Mouse (Mus musculus): ENCODE data around the gene Actr6.
"Not testable (repeated sequence)": the region's sequence is repeated elsewhere in the genome, so short reads cannot be mapped to it uniquely, and the experiment has no call there.

Gene Actr6

GRCm38 (mm10) chr10:89681706-89682105 is 50.4 kb downstream of the Actr6 start:
- DNase-seq (ENCODE audit: low read depth, low spot score): no peak

GRCm38 (mm10) chr10:89680517-89680916 is 51.6 kb downstream of the Actr6 start:
- no peak for DNase-seq (ENCODE audit: low read depth, low spot score)

GRCm38 (mm10) chr10:89679448-89679847 is 52.6 kb downstream of the Actr6 start:
- DNase-seq (ENCODE audit: low read depth, low spot score): no peak

- DNase-seq (ENCODE audit: low read depth, low spot score): peak; percentile 60
Measured at GRCm38 (mm10) chr10:89678054-89678453, 54.0 kb downstream of the Actr6 start.

- no peak for DNase-seq (ENCODE audit: low read depth, low spot score)
Measured at GRCm38 (mm10) chr10:89676609-89677008, 55.5 kb downstream of the Actr6 start.

- DNase-seq (ENCODE audit: low read depth, low spot score): not testable (repeated sequence)
Measured at GRCm38 (mm10) chr10:89670371-89670770, 61.7 kb downstream of the Actr6 start.

- no peak for DNase-seq (ENCODE audit: low read depth, low spot score)
Measured at GRCm38 (mm10) chr10:89667571-89667970, 64.5 kb downstream of the Actr6 start.

- DNase-seq (ENCODE audit: low read depth, low spot score): no peak
Measured at GRCm38 (mm10) chr10:89665679-89666078, 66.4 kb downstream of the Actr6 start.

GRCm38 (mm10) chr10:89664977-89665645 is 67.0 kb downstream of the Actr6 start:
- no peak for DNase-seq (ENCODE audit: low read depth, low spot score)

Measured in CD4-positive helper T cell, adult 2 months (primary cell).